Mouse (Mus musculus): ENCODE data around the gene Sstr4. TPM values are rescaled to one million over a fixed set of nuclear protein-coding genes. Genes with fewer than 3 reads are reported as not detected.

Gene Sstr4
- polyA plus RNA-seq, 1 experiment from 2014 or later, result 2.6 TPM

DNA sequence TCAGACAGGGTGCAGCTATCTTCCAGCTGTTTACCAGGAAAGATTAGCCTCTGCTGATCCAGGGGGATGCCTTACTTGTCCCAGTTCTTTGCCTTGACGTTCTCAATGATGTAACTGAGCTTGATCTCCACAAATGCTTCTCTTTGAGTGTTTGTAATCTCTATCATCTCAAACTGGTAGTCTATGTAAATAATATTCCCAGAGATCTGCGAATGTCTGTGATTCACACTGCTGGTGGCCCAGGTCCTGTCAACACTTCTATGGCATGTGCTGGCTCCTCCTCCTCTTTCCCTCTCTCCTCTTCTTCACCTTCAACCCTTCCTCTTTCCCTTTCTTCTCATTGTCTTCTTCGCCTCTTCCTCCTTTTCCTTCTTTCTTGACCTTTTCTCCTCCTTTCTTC lies 24.0 kb downstream of the Sstr4 start:
- WGBS, result 85% methylated on average over 3 of the region's 3 CpGs
- ATAC-seq (ENCODE audit: low FRiP score, low TSS enrichment), result no peak
- no peaks in the 10 kb centered on the region for H3K4me1 ChIP-seq (ENCODE audit: control insufficient read depth, insufficient read depth, low read length)

GRCm38 (mm10) chr2:148419776-148420175 lies 24.6 kb downstream of the Sstr4 start:
- no peak for DNase-seq
- ATAC-seq (ENCODE audit: low FRiP score, low TSS enrichment), result no peak
- Histone ChIP-seq H3K4me2 (ENCODE audit: low read length) (no peak overlapping the region), H3K4me3 (replicated peaks; ENCODE audit: low read depth, low read length) (no peak overlapping the region), H3K9ac (replicated peaks; ENCODE audit: low read length) (no peak overlapping the region), H3K27me3 (ENCODE audit: control insufficient read depth, insufficient read depth, low read length) (no peaks in the 10 kb centered on the region), H3K27ac (replicated peaks; ENCODE audit: low read depth, low read length) (no peak overlapping the region), H3K4me1 (ENCODE audit: control insufficient read depth, insufficient read depth, low read length) (no peaks in the 10 kb centered on the region), H3K36me3 (ENCODE audit: control insufficient read depth, insufficient read depth, low read length) (no peaks in the 10 kb centered on the region), H3K9me3 (ENCODE audit: control insufficient read depth, low read length) (no peaks in the 10 kb centered on the region)
- WGBS, result 92% methylated on average over 2 of the region's 2 CpGs

More for the DNA sequence above, 24.0 kb downstream of the Sstr4 start:
- Histone ChIP-seq H3K4me3 (replicated peaks; ENCODE audit: low read depth, low read length) (no peak overlapping the region), H3K27me3 (ENCODE audit: control insufficient read depth, insufficient read depth, low read length) (no peaks in the 10 kb centered on the region), H3K9ac (replicated peaks; ENCODE audit: low read length) (no peak overlapping the region), H3K9me3 (ENCODE audit: control insufficient read depth, low read length) (no peaks in the 10 kb centered on the region), H3K4me2 (ENCODE audit: low read length) (no peak overlapping the region), H3K27ac (replicated peaks; ENCODE audit: low read depth, low read length) (no peak overlapping the region), H3K36me3 (ENCODE audit: control insufficient read depth, insufficient read depth, low read length) (no peaks in the 10 kb centered on the region)
- DNase-seq, result no peak

- Histone ChIP-seq H3K9me3 (ENCODE audit: control insufficient read depth, low read length) (no peaks in the 10 kb centered on the region), H3K4me3 (replicated peaks; ENCODE audit: low read depth, low read length) (no peak overlapping the region), H3K27ac (replicated peaks; ENCODE audit: low read depth, low read length) (no peak overlapping the region), H3K36me3 (ENCODE audit: control insufficient read depth, insufficient read depth, low read length) (no peaks in the 10 kb centered on the region), H3K27me3 (ENCODE audit: control insufficient read depth, insufficient read depth, low read length) (no peaks in the 10 kb centered on the region), H3K4me2 (ENCODE audit: low read length) (no peak overlapping the region), H3K4me1 (ENCODE audit: control insufficient read depth, insufficient read depth, low read length) (no peaks in the 10 kb centered on the region), H3K9ac (replicated peaks; ENCODE audit: low read length) (no peak overlapping the region)
- WGBS, result 62% methylated on average over 1 of the region's 1 CpGs
- no peak for DNase-seq
- no peak for ATAC-seq (ENCODE audit: low FRiP score, low TSS enrichment)
Observed at GRCm38 (mm10) chr2:148421112-148421511, 26.0 kb downstream of the Sstr4 start.

DNA sequence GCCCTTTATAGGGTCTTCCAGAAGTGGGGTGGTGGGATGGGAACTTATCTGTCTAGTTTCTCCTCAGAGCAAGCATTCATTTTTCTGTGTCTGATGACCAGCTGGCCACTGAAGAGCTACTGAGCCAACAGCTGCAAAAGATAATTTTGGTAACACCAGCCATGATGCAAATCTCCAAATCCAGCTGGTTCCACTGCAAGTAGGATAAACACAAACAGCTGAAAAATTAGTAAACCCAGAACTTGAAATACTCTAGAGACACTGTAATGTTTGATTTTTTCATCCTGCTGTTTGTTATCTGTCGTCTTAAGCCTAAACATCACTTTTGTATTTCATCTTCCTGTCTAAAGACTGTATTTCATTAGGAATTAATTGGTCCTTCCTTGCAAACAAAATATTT lies 26.6 kb downstream of the Sstr4 start:
- H3K36me3 ChIP-seq (ENCODE audit: control insufficient read depth, insufficient read depth, low read length), result no peaks in the 10 kb centered on the region
- no peaks in the 10 kb centered on the region for H3K27me3 ChIP-seq (ENCODE audit: control insufficient read depth, insufficient read depth, low read length)
- H3K4me2 ChIP-seq (ENCODE audit: low read length), result no peak overlapping the region
- ATAC-seq (ENCODE audit: low FRiP score, low TSS enrichment) (no peak), DNase-seq (no peak)
- H3K9me3 ChIP-seq (ENCODE audit: control insufficient read depth, low read length), result no peaks in the 10 kb centered on the region
- 82% methylated on average over 1 of the region's 1 CpGs for WGBS
- no peaks in the 10 kb centered on the region for H3K4me1 ChIP-seq (ENCODE audit: control insufficient read depth, insufficient read depth, low read length)
- H3K4me3 ChIP-seq (replicated peaks; ENCODE audit: low read depth, low read length), result no peak overlapping the region
- H3K27ac ChIP-seq (replicated peaks; ENCODE audit: low read depth, low read length), result no peak overlapping the region
- H3K9ac ChIP-seq (replicated peaks; ENCODE audit: low read length), result no peak overlapping the region

DNA sequence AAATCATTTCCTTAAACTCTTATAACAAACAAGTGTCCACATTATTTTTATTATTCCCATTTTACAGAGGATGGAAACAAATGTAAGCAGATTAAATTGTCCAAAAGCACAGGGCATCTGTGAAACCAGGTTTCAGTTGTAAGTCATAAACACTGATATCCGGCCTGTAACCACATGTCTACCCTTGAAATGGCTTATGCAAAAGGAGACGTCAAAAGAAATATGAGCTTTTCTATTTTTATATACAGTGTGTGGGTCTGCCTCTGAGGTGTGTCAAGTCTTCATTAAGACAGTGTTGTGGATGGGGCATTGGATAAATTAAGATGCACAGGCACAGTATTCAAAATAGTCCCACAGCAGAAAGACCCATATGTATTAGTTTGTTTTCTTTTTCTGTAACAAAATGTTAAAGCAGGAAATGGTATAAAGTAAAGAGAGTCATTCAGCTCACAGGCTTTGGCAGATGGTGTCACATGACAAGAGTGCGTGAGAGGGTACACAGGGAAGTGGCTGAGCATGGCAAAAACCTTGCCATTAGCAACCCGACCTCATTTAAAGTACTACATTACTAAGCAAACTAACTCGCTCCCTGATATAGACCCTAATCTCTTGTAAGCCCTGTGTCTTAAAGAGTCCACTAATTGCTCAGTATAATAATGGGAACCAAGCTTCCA lies 30.7 kb downstream of the Sstr4 start:
- 88% methylated on average over 5 of the region's 5 CpGs for WGBS
- no peaks in the 10 kb centered on the region for H3K9me3 ChIP-seq (ENCODE audit: control insufficient read depth, low read length)
- H3K36me3 ChIP-seq (ENCODE audit: control insufficient read depth, insufficient read depth, low read length), result no peaks in the 10 kb centered on the region
- no peak overlapping the region for H3K27ac ChIP-seq (replicated peaks; ENCODE audit: low read depth, low read length)
- H3K4me3 ChIP-seq (replicated peaks; ENCODE audit: low read depth, low read length), result no peak overlapping the region
- no peak overlapping the region for H3K9ac ChIP-seq (replicated peaks; ENCODE audit: low read length)
- H3K27me3 ChIP-seq (ENCODE audit: control insufficient read depth, insufficient read depth, low read length), result no peaks in the 10 kb centered on the region
- ATAC-seq (ENCODE audit: low FRiP score, low TSS enrichment) (no peak), DNase-seq (no peak)
- H3K4me2 ChIP-seq (ENCODE audit: low read length), result no peak overlapping the region
- H3K4me1 ChIP-seq (ENCODE audit: control insufficient read depth, insufficient read depth, low read length), result no peaks in the 10 kb centered on the region

- no peak overlapping the region for H3K27ac ChIP-seq (replicated peaks; ENCODE audit: low read depth, low read length)
- WGBS, result 88% methylated on average over 3 of the region's 3 CpGs
- H3K9ac ChIP-seq (replicated peaks; ENCODE audit: low read length), result no peak overlapping the region
- DNase-seq, result no peak
- H3K36me3 ChIP-seq (ENCODE audit: control insufficient read depth, insufficient read depth, low read length), result no peaks in the 10 kb centered on the region
- no peak overlapping the region for H3K4me2 ChIP-seq (ENCODE audit: low read length)
- no peaks in the 10 kb centered on the region for H3K4me1 ChIP-seq (ENCODE audit: control insufficient read depth, insufficient read depth, low read length)
- no peaks in the 10 kb centered on the region for H3K27me3 ChIP-seq (ENCODE audit: control insufficient read depth, insufficient read depth, low read length)
- no peak for ATAC-seq (ENCODE audit: low FRiP score, low TSS enrichment)
- no peaks in the 10 kb centered on the region for H3K9me3 ChIP-seq (ENCODE audit: control insufficient read depth, low read length)
- H3K4me3 ChIP-seq (replicated peaks; ENCODE audit: low read depth, low read length), result no peak overlapping the region
Observed at GRCm38 (mm10) chr2:148427553-148427952, 32.4 kb downstream of the Sstr4 start.

DNA sequence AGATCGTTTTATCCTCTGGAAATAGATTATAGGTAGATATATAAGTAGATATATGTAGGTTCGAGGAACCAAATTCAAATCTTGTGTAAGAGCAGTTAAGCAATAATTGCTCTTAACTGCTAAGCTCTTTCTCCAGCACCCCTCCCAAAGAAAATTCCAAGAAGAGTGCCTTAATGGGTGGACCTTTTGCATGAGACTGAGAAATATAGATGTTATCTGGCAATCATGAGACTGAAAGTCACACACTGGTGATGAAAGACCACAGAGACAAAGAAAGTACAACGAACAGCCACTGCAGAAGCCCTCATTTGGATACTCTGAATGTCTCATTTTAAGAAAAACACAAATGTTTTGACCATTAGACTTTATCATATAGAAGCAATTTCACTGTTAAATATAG lies 33.4 kb downstream of the Sstr4 start:
- no peaks in the 10 kb centered on the region for H3K36me3 ChIP-seq (ENCODE audit: control insufficient read depth, insufficient read depth, low read length)
- H3K4me3 ChIP-seq (replicated peaks; ENCODE audit: low read depth, low read length), result no peak overlapping the region
- no peak for DNase-seq
- no peaks in the 10 kb centered on the region for H3K9me3 ChIP-seq (ENCODE audit: control insufficient read depth, low read length)
- H3K4me1 ChIP-seq (ENCODE audit: control insufficient read depth, insufficient read depth, low read length), result no peaks in the 10 kb centered on the region
- H3K4me2 ChIP-seq (ENCODE audit: low read length), result no peak overlapping the region
- no peaks in the 10 kb centered on the region for H3K27me3 ChIP-seq (ENCODE audit: control insufficient read depth, insufficient read depth, low read length)
- ATAC-seq (ENCODE audit: low FRiP score, low TSS enrichment), result no peak
- H3K27ac ChIP-seq (replicated peaks; ENCODE audit: low read depth, low read length), result no peak overlapping the region
- no peak overlapping the region for H3K9ac ChIP-seq (replicated peaks; ENCODE audit: low read length)
- 86% methylated on average over 3 of the region's 3 CpGs for WGBS

- no peak for ATAC-seq (ENCODE audit: low FRiP score, low TSS enrichment)
- Histone ChIP-seq H3K4me1 (ENCODE audit: control insufficient read depth, insufficient read depth, low read length) (no peaks in the 10 kb centered on the region), H3K27me3 (ENCODE audit: control insufficient read depth, insufficient read depth, low read length) (no peaks in the 10 kb centered on the region), H3K9me3 (ENCODE audit: control insufficient read depth, low read length) (no peaks in the 10 kb centered on the region), H3K36me3 (ENCODE audit: control insufficient read depth, insufficient read depth, low read length) (no peaks in the 10 kb centered on the region), H3K9ac (replicated peaks; ENCODE audit: low read length) (no peak overlapping the region), H3K4me3 (replicated peaks; ENCODE audit: low read depth, low read length) (no peak overlapping the region), H3K4me2 (ENCODE audit: low read length) (no peak overlapping the region), H3K27ac (replicated peaks; ENCODE audit: low read depth, low read length) (no peak overlapping the region)
- no peak for DNase-seq
Observed at GRCm38 (mm10) chr2:148429001-148429505, 33.9 kb downstream of the Sstr4 start.

DNA sequence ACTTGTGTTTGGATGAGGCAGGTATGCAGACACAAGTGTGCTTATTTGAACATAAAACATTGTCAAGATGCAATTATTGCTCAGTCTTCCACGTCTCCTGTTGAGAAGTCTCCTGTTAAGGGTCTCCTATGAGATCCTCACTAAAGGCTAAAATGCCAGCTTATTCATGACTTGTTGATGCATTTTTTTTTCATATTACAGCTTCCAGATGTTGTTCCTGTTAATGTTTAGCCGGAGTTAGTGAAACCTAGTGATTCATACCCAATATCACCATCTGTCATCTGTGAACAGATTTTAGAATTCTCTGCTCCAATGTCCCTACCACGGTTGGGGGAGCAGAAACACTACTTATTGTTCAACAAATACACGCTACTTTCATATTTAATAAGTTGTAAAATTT lies 35.8 kb downstream of the Sstr4 start:
- no peak overlapping the region for H3K4me2 ChIP-seq (ENCODE audit: low read length)
- DNase-seq, result no peak
- H3K27ac ChIP-seq (replicated peaks; ENCODE audit: low read depth, low read length), result no peak overlapping the region
- ATAC-seq (ENCODE audit: low FRiP score, low TSS enrichment), result no peak
- no peaks in the 10 kb centered on the region for H3K9me3 ChIP-seq (ENCODE audit: control insufficient read depth, low read length)
- H3K4me3 ChIP-seq (replicated peaks; ENCODE audit: low read depth, low read length), result no peak overlapping the region
- H3K27me3 ChIP-seq (ENCODE audit: control insufficient read depth, insufficient read depth, low read length), result no peaks in the 10 kb centered on the region
- no peak overlapping the region for H3K9ac ChIP-seq (replicated peaks; ENCODE audit: low read length)
- 82% methylated on average over 4 of the region's 4 CpGs for WGBS
- H3K36me3 ChIP-seq (ENCODE audit: control insufficient read depth, insufficient read depth, low read length), result no peaks in the 10 kb centered on the region
- no peaks in the 10 kb centered on the region for H3K4me1 ChIP-seq (ENCODE audit: control insufficient read depth, insufficient read depth, low read length)

Measured in midbrain, embryonic 14.5 days (tissue).